Mouse (Mus musculus) pancreas, adult 10 weeks (tissue): ENCODE results near the gene Nlrp4b. TPM values are rescaled to one million over a fixed set of nuclear protein-coding genes. Genes with fewer than 3 reads are reported as not detected.

ENCODE experiments used
- polyA plus RNA-seq: library from polyadenylated mRNA; stranded (reverse); fragments of 350-450 nt; fragmentation: Illumina TruSeq; extraction: RNeasy Lipid Tissue Mini Kit (QIAGEN cat#74804); gene quantifications from one replicate; pipeline ENCODE4 v1.2.3, GENCODE M21; 2015; ENCODE audit warnings: low read depth, low replicate concordance; ENCODE audit not compliant: insufficient read depth

The Nlrp4b gene
- polyA plus RNA-seq = not detected

GRCm38 (mm10) chr7:10687489-10687888 is at the start of gene Nlrp4b:
Gene Nlrp4b (plus strand): TSS chr7:10687789.

GRCm38 (mm10) chr7:10754264-10754663 is 66.7 kb downstream of the Nlrp4b start, which contains the start of gene Vmn1r71:
Gene Vmn1r71 (minus strand): TSS chr7:10754364.

Other genes with a start within 250 kb of the Nlrp4b start
- not detected for gene Vmn1r67, start 244.5 kb upstream of the Nlrp4b start, polyA plus RNA-seq
- gene Zik1, start 192.4 kb upstream of the Nlrp4b start, polyA plus RNA-seq = not detected
- not detected for gene Vmn1r68, start 129.3 kb upstream of the Nlrp4b start, polyA plus RNA-seq
- not detected for gene Vmn1r69, start 74.1 kb upstream of the Nlrp4b start, polyA plus RNA-seq
- not detected for gene Vmn1r70, start 56.3 kb upstream of the Nlrp4b start, polyA plus RNA-seq
- not detected for gene Vmn1r71, start 66.6 kb downstream of the Nlrp4b start, polyA plus RNA-seq
- not detected for gene Zscan4b, start 217.3 kb downstream of the Nlrp4b start, polyA plus RNA-seq